Mouse (Mus musculus) forebrain, postnatal 0 days (tissue): ENCODE measurements around the gene Gm5797. TPM values are rescaled to one million over a fixed set of nuclear protein-coding genes. Genes with fewer than 3 reads are reported as not detected.
A peak's percentile ranks its signal among the peaks of the same experiment; 100 is the strongest.
"Not testable (repeated sequence)": the region's sequence is repeated elsewhere in the genome, so short reads cannot be mapped to it uniquely, and the experiment has no call there.

Experiments used
- ATAC-seq: fragments of 200-750 bp; cut with Nextera tagmentation; 2 replicates; pipeline ENCODE4 v1.8.0; 2017; ENCODE audit warnings: mild to moderate bottlenecking, moderate library complexity
- DNase-seq: peaks from one replicate; pipeline ENCODE4 v3.0.0-alpha.2; 2015
- H3K27ac ChIP-seq: fragments of 300-500 bp; sonication (generic); 2 replicates; pipeline ENCODE4 v1.5.1; 2014; ENCODE audit warnings: low read depth, mild to moderate bottlenecking, antibody characterized with exemption, low read length, moderate library complexity, mixed read lengths
- H3K27me3 ChIP-seq: fragments of 300-500 bp; sonication (generic); 2 replicates; pipeline ENCODE4 v1.6.1; 2014; ENCODE audit warnings: mild to moderate bottlenecking, low read length, mixed read lengths; ENCODE audit not compliant: insufficient read depth
- H3K36me3 ChIP-seq: fragments of 300-500 bp; sonication (generic); 2 replicates; pipeline ENCODE4 v1.6.1; 2014; ENCODE audit warnings: mild to moderate bottlenecking, moderate library complexity; ENCODE audit not compliant: insufficient read depth
- H3K4me1 ChIP-seq: fragments of 300-500 bp; sonication (generic); 2 replicates; pipeline ENCODE4 v1.6.1; 2014; ENCODE audit warnings: antibody characterized with exemption; ENCODE audit not compliant: insufficient read depth
- H3K4me2 ChIP-seq: fragments of 300-500 bp; sonication (generic); 2 replicates; pipeline ENCODE4 v1.6.1; 2014; ENCODE audit warnings: low read depth, mild to moderate bottlenecking, moderate library complexity
- H3K4me3 ChIP-seq: fragments of 300-500 bp; sonication (generic); 2 replicates; pipeline ENCODE4 v1.5.1; 2014; ENCODE audit warnings: low read depth, low read length, mixed read lengths
- H3K9ac ChIP-seq: fragments of 300-500 bp; sonication (generic); 2 replicates; pipeline ENCODE4 v1.6.1; 2014; ENCODE audit warnings: mild to moderate bottlenecking
- H3K9me3 ChIP-seq: fragments of 300-500 bp; sonication (generic); 2 replicates; pipeline ENCODE4 v1.6.1; 2016; ENCODE audit warnings: low read length
- WGBS: fragments of 180-500 bp; shearing (Covaris S2); extraction: QIAGEN DNeasy Blood & Tissue Kit; methylation state at CpG from one replicate; pipeline ENCODE4 v1.1.7; 2014; 5-methylcytosine and 5-hydroxymethylcytosine counted together
- polyA plus RNA-seq: library from polyadenylated mRNA; unstranded; fragments of >200 nt; fragmentation: Nextera tagmentation; extraction: Ambion mirVana; gene quantifications from 2 replicates; pipeline ENCODE4 v1.2.1, GENCODE M21; 2015
- total RNA-seq: library from RNA; depleted of rRNA; stranded (reverse); fragments of >200 nt; gene quantifications from 2 replicates; pipeline ENCODE4 v1.2.3, GENCODE M21; 2014; rRNA removed

The Gm5797 gene
- total RNA-seq, result not detected in 2 replicates
- polyA plus RNA-seq, result not detected in 2 replicates

DNA sequence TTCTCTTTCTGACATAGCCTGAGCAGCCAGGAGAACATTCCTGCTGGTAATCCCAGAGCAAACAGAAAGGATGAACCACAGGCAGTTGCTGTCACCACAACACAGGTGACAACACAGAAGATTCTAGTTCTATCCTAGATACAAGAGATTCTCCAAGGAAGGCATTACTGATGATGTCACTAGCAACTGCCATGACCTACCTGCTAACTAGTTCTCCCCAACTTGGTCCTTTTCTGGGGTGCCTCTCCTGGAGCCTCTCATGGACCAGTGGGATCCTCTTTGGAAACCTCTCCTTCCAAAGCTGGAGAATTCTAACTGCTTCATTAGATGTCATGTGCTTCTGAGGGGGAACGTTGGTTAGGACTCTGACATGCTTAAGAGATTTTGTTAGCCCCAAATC is at the start of gene Gm5797:
Gene Gm5797, minus strand, starts transcription at position 101 of the 400 bp plus-strand sequence.
- not testable (repeated sequence) for H3K4me2 ChIP-seq, H3K9ac ChIP-seq, H3K4me3 ChIP-seq, ATAC-seq, H3K36me3 ChIP-seq, H3K4me1 ChIP-seq, H3K9me3 ChIP-seq, H3K27ac ChIP-seq, H3K27me3 ChIP-seq, DNase-seq
- WGBS, result no CpG with 5 or more reads among the region's 1 CpGs

DNA sequence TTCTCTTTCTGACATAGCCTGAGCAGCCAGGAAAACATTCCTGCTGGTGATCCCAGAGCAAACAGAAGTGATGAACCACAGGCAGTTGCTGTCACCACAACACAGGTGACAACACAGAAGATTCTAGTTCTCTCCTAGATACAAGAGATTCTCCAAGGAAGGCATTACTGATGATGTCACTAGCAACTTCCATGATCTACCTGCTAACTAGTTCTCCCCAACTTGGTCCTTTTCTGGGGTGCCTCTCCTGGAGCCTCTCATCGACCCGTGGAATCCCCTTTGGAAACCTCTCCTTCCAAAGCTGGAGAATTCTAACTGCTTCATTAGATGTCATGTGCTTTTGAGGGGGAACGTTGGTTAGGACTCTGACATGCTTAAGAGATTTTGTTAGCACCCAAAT is 32.8 kb upstream of the Gm5797 start, which contains the start of gene Gm8374:
Gene Gm8374, minus strand, starts transcription at position 101 of the 400 bp plus-strand sequence.
- H3K4me2 ChIP-seq, H3K9ac ChIP-seq, ATAC-seq, H3K4me3 ChIP-seq, H3K36me3 ChIP-seq, H3K27ac ChIP-seq, DNase-seq, H3K4me1 ChIP-seq, H3K9me3 ChIP-seq, H3K27me3 ChIP-seq: not testable (repeated sequence)
- WGBS, result 96% methylated on average over 3 of the region's 3 CpGs

DNA sequence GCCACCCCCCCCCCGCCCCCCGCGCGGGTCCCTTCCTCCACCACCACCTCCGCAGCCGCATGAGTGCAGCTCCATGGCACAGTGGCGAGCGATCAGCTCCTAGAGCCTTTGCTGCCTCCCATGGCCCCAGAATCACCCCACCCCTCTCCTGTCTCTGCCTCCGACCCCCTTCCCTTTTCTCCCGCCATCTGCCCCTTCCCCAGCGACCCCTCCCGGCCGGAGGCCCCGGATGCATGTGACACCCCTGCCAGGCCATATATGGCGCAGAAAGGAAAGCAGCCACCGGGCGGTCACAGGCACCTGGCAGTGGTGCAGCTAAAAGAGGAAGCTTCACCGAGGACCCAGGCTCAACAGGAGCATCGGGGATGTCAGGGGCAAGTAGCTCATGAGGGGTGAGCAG is 17.1 kb downstream of the Gm5797 start:
- Histone ChIP-seq H3K9ac (peak overlapping the region; percentile 67), H3K4me2 (peak overlapping the region; percentile 56), H3K27ac (peak overlapping the region; percentile 40; the same call in 1 of the 2 replicates), H3K4me3 (peak overlapping the region; percentile 49)
- H3K27me3 ChIP-seq, H3K9me3 ChIP-seq, H3K36me3 ChIP-seq, H3K4me1 ChIP-seq: not testable (repeated sequence)
- ATAC-seq (peak; percentile 64), DNase-seq (peak; percentile 57)
- whole genome bisulfite sequencing, result 4% methylated on average over 10 of the region's 19 CpGs

DNA sequence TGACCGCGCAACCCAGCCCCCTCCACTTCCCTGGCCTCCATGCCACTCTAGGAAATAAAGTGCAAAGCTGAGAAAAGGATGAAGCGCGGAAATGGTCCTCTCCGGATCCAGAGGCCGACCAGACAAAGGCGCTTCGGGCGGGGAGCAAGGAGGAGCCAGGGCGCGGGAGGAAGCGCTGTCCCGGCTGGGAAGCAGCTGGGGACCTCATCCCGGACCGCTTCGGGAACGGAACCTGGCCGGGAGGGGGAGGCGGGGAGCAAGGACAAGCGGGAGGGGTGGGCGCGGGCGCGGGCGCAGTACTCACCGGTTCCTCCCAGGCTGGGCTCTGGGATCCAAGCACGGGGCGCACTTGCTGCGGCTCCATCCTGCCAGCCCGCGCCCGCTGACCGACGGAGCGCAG is 17.5 kb downstream of the Gm5797 start, which contains the start of gene Gm3739:
Gene Gm3739, minus strand, starts transcription at position 389 of the 400 bp plus-strand sequence.
- H3K36me3 ChIP-seq, H3K4me1 ChIP-seq, DNase-seq, H3K9me3 ChIP-seq, H3K27me3 ChIP-seq, ATAC-seq: not testable (repeated sequence)
- Histone ChIP-seq H3K4me2 (peak within 1 kb of the TSS; percentile 56), H3K27ac (peak within 1 kb of the TSS; percentile 40; the same call in 1 of the 2 replicates), H3K4me3 (peak within 1 kb of the TSS; percentile 49), H3K9ac (peak within 1 kb of the TSS; percentile 67)
- WGBS, result 1% methylated on average over 14 of the region's 35 CpGs

Other genes starting within 250 kb of the Gm5797 start
- 9.0 and 9.1 TPM in 2 replicates for gene Gm3696, start 231.8 kb downstream of the Gm5797 start, total RNA-seq
- 7.6 and 7.7 TPM in 2 replicates for gene Gm3696, start 231.8 kb downstream of the Gm5797 start, polyA plus RNA-seq
- gene Gm6676, start 207.0 kb downstream of the Gm5797 start, total RNA-seq, result not detected in 2 replicates
- not detected in 2 replicates for gene Gm6676, start 207.0 kb downstream of the Gm5797 start, polyA plus RNA-seq
- 6.9 and 7.5 TPM in 2 replicates for gene Gm3512, start 157.9 kb downstream of the Gm5797 start, total RNA-seq
- gene Gm3512, start 157.9 kb downstream of the Gm5797 start, polyA plus RNA-seq, result 10.4 and 10.6 TPM in 2 replicates
- gene Gm16434, start 137.9 kb downstream of the Gm5797 start, total RNA-seq, result not detected in 2 replicates
- gene Gm16434, start 137.9 kb downstream of the Gm5797 start, polyA plus RNA-seq, result not detected in 2 replicates
- gene Gm3727, start 67.7 kb downstream of the Gm5797 start, total RNA-seq, result not detected in 2 replicates
- gene Gm3727, start 67.7 kb downstream of the Gm5797 start, polyA plus RNA-seq, result not detected in 2 replicates
- 4.6 and 6.0 TPM in 2 replicates for gene Gm3739, start 17.3 kb downstream of the Gm5797 start, total RNA-seq
- gene Gm3739, start 17.3 kb downstream of the Gm5797 start, polyA plus RNA-seq, result 8.8 and 9.3 TPM in 2 replicates
- gene Gm8374, start 32.7 kb upstream of the Gm5797 start, total RNA-seq, result not detected in 2 replicates
- gene Gm8374, start 32.7 kb upstream of the Gm5797 start, polyA plus RNA-seq, result not detected in 2 replicates
- 0.54 TPM in 1 of 2 replicates, not detected in the other for gene Gm3755, start 118.5 kb upstream of the Gm5797 start, total RNA-seq
- 0.10 TPM in 1 of 2 replicates, not detected in the other for gene Gm3755, start 118.5 kb upstream of the Gm5797 start, polyA plus RNA-seq
- gene Gm3752, start 151.4 kb upstream of the Gm5797 start, total RNA-seq, result 10.6 and 12.8 TPM in 2 replicates
- 18.6 and 18.8 TPM in 2 replicates for gene Gm3752, start 151.4 kb upstream of the Gm5797 start, polyA plus RNA-seq
- 2.9 and 3.3 TPM in 2 replicates for gene Gm3558, start 236.2 kb upstream of the Gm5797 start, total RNA-seq
- gene Gm3558, start 236.2 kb upstream of the Gm5797 start, polyA plus RNA-seq, result 4.5 and 5.6 TPM in 2 replicates